Mouse (Mus musculus) kidney, embryonic 16.5 days (tissue): ENCODE results near the gene Cxcl5. TPM values are rescaled to one million over a fixed set of nuclear protein-coding genes. Genes with fewer than 3 reads are reported as not detected.
"Not testable (repeated sequence)": the region's sequence is repeated elsewhere in the genome, so short reads cannot be mapped to it uniquely, and the experiment has no call there.

Experiments used
- ATAC-seq: fragments of 200-750 bp; cut with Nextera tagmentation; 2 replicates; pipeline ENCODE4 v1.8.0; 2017; ENCODE audit warnings: moderate TSS enrichment; ENCODE audit not compliant: low FRiP score, low TSS enrichment
- H3K27ac ChIP-seq: fragments of 300-500 bp; sonication (generic); 2 replicates; pipeline ENCODE4 v1.5.1; 2014; ENCODE audit warnings: low read length
- H3K27me3 ChIP-seq: fragments of 300-500 bp; sonication (generic); 2 replicates; pipeline ENCODE4 v1.6.1; 2014; ENCODE audit warnings: low read length, control low read depth, mixed read lengths; ENCODE audit not compliant: insufficient read depth
- H3K36me3 ChIP-seq: fragments of 300-500 bp; sonication (generic); 2 replicates; pipeline ENCODE4 v1.6.1; 2014; ENCODE audit warnings: low read length, control low read depth, mixed read lengths; ENCODE audit not compliant: insufficient read depth
- H3K4me1 ChIP-seq: fragments of 300-500 bp; sonication (generic); 2 replicates; pipeline ENCODE4 v1.6.1; 2014; ENCODE audit warnings: low read length, control low read depth, mixed read lengths; ENCODE audit not compliant: insufficient read depth
- H3K4me2 ChIP-seq: fragments of 300-500 bp; sonication (generic); replicated peaks from 2 replicates; pipeline ENCODE4 v1.6.1; 2014; ENCODE audit warnings: low read depth, low read length
- H3K4me3 ChIP-seq: fragments of 300-500 bp; sonication (generic); 2 replicates; pipeline ENCODE4 v1.5.1; 2014; ENCODE audit warnings: mild to moderate bottlenecking, low read length
- H3K9ac ChIP-seq: fragments of 300-500 bp; sonication (generic); replicated peaks from 2 replicates; pipeline ENCODE4 v1.6.1; 2014; ENCODE audit warnings: low read length
- H3K9me3 ChIP-seq: fragments of 300-500 bp; sonication (generic); 2 replicates; pipeline ENCODE4 v1.6.1; 2016; ENCODE audit warnings: low read length, control low read depth
- WGBS: fragments of 180-500 bp; shearing (Covaris S2); extraction: QIAGEN DNeasy Blood & Tissue Kit; methylation state at CpG from one replicate; pipeline ENCODE4 v1.1.7; 2014; 5-methylcytosine and 5-hydroxymethylcytosine counted together
- polyA plus RNA-seq: library from polyadenylated mRNA; unstranded; fragments of >200 nt; fragmentation: Nextera tagmentation; extraction: Ambion mirVana; gene quantifications from 2 replicates; pipeline ENCODE4 v1.2.1, GENCODE M21; 2015

Cxcl5 gene
- polyA plus RNA-seq, 1 experiment from 2014 or later, result not detected

DNA sequence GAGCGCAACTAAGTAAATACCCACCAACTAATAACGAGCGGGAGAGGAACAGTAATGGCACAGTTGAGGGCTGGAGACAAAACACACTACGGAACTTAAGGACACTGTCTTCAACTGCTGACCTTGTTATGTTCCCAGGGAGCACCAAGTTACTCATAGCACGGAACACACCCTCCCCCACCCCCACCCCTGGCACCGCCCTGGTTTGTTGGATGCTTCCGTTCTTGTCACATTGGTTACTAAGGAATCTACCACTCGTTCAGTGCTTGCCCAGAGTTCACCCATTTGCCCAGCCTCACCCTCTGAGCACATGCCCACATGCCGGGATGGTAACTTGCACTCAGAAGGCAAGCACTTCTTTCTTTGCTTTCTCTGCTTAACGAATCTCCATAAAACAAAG is 18.5 kb downstream of the Cxcl5 start:
- Histone ChIP-seq H3K4me3 (no peak overlapping the region), H3K27me3 (no peaks in the 10 kb centered on the region; the same call in 1 of the 2 replicates), H3K9me3 (no peaks in the 10 kb centered on the region), H3K27ac (no peak overlapping the region), H3K9ac (no peak overlapping the region), H3K4me1 (no peaks in the 10 kb centered on the region), H3K4me2 (no peak overlapping the region), H3K36me3 (no peaks in the 10 kb centered on the region)
- WGBS, result 59% methylated on average over 10 of the region's 10 CpGs
- ATAC-seq, result no peak

DNA sequence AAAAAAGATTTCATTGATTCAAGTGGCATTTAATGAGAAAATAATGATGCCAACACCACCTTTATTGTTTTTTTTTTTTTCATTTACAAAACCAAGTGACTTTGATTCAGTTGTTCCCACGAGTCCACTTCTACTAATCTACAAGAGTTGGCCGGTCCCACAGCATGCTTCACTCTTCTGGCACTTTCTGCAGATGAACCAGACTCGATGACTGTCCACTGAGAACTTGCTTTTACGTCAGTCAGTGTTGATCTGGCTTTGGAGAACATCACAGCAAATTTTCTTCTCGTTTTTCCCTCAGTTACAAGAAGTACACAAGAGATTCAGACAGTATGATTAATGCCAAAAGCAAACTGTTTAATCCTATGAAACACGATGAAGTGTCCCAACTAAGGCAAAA is 19.7 kb downstream of the Cxcl5 start:
- H3K27ac ChIP-seq, result no peak overlapping the region
- no peak overlapping the region for H3K4me3 ChIP-seq
- no peaks in the 10 kb centered on the region; the same call in 1 of the 2 replicates for H3K27me3 ChIP-seq
- WGBS, result 77% methylated on average over 6 of the region's 6 CpGs
- H3K4me2 ChIP-seq, result no peak overlapping the region
- no peaks in the 10 kb centered on the region for H3K9me3 ChIP-seq
- no peaks in the 10 kb centered on the region for H3K36me3 ChIP-seq
- ATAC-seq, result no peak
- H3K4me1 ChIP-seq, result no peaks in the 10 kb centered on the region
- no peak overlapping the region for H3K9ac ChIP-seq

DNA sequence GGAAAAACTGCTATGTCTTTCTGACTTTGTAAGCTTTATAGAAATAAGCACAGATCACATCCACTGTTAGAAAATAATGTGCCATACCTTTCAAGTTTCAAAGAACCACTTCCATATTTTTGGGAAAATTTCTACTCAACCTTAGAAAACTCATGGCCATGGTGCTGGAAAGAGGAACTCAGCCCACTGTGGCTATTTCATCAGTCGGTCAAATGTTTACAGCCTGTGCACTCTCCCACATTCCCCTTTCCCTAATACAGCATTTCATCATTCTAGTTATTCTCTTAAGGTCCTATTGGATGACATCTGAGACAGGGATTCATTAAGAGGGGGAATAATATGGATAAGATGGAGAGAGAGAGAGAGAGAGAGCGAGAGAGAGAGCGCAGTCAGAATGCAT is 24.5 kb downstream of the Cxcl5 start:
- Histone ChIP-seq H3K4me3 (no peak overlapping the region), H3K36me3 (no peaks in the 10 kb centered on the region), H3K27ac (no peak overlapping the region), H3K4me2 (no peak overlapping the region), H3K27me3 (no peaks in the 10 kb centered on the region), H3K9ac (no peak overlapping the region), H3K4me1 (0 out of 2 replicates have a peak, but pooled peaks cover 4% of the 10 kb centered on the region), H3K9me3 (no peaks in the 10 kb centered on the region)
- no peak for ATAC-seq
- whole genome bisulfite sequencing, result 84% methylated on average over 3 of the region's 3 CpGs

- WGBS, result 21% methylated on average over 24 of the region's 26 CpGs
- H3K9me3 ChIP-seq, result no peaks in the 10 kb centered on the region
- H3K27ac ChIP-seq, result no peak within 1 kb of the TSS
- H3K27me3 ChIP-seq, result no peaks in the 10 kb centered on the region
- ATAC-seq, result peak; percentile 83
- peaks cover 18% of the 10 kb centered on the region for H3K4me1 ChIP-seq
- H3K4me3 ChIP-seq, result peak within 1 kb of the TSS; percentile 34
- no peaks in the 10 kb centered on the region for H3K36me3 ChIP-seq
- peak within 1 kb of the TSS; percentile 41 for H3K9ac ChIP-seq
- peak within 1 kb of the TSS; percentile 86 for H3K4me2 ChIP-seq
These were observed 26.8 kb downstream of the Cxcl5 start, which contains the start of gene Cxcl3 for GRCm38 (mm10) chr5:90785659-90786588. Gene Cxcl3 (plus strand): TSS chr5:90786103.

DNA sequence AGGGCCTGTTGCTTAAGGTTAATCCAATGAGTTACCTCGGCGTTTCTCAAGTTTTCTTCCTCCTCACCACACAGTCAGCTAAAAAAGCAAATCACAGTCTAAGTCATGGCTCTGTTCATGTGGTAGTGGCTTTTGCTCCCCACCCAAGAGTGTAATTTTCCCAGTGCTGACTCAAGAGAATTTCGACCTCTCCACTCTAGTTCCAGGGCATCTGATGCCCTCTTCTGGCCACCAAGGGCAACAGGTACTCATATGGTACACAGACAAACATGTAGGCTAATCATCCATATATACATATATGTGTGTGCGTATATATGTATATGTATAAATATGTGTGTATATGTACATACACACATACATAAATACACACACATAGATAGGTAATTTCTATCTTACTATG is 29.0 kb downstream of the Cxcl5 start:
- no peak overlapping the region for H3K27ac ChIP-seq
- 83% methylated on average over 4 of the region's 4 CpGs for WGBS
- H3K36me3 ChIP-seq, result no peaks in the 10 kb centered on the region
- no peak for ATAC-seq
- no peak overlapping the region for H3K4me2 ChIP-seq
- H3K4me1 ChIP-seq, result peaks cover 18% of the 10 kb centered on the region
- H3K27me3 ChIP-seq, result no peaks in the 10 kb centered on the region
- H3K9ac ChIP-seq, result no peak overlapping the region
- no peak overlapping the region for H3K4me3 ChIP-seq
- H3K9me3 ChIP-seq, result no peaks in the 10 kb centered on the region

GRCm38 (mm10) chr5:90789306-90790073 is 30.3 kb downstream of the Cxcl5 start:
- ATAC-seq, result peak; percentile 44; the same call in 1 of the 2 replicates
- no peak overlapping the region for H3K4me3 ChIP-seq
- peak overlapping the region; percentile 19 for H3K4me2 ChIP-seq
- 34% methylated on average over 11 of the region's 11 CpGs for WGBS
- peaks cover 18% of the 10 kb centered on the region for H3K4me1 ChIP-seq
- peak overlapping the region; percentile 70 for H3K27ac ChIP-seq
- H3K9ac ChIP-seq, result no peak overlapping the region
- H3K9me3 ChIP-seq, result no peaks in the 10 kb centered on the region
- H3K27me3 ChIP-seq, result no peaks in the 10 kb centered on the region
- no peaks in the 10 kb centered on the region for H3K36me3 ChIP-seq

- H3K9me3 ChIP-seq, result no peaks in the 10 kb centered on the region
- H3K4me1 ChIP-seq, result peaks cover 18% of the 10 kb centered on the region
- 9% methylated on average over 8 of the region's 8 CpGs for WGBS
- no peak overlapping the region for H3K4me3 ChIP-seq
- H3K27ac ChIP-seq, result peak overlapping the region; percentile 70; the same call in 1 of the 2 replicates
- ATAC-seq, result peak; percentile 75
- peak overlapping the region; percentile 19 for H3K4me2 ChIP-seq
- H3K9ac ChIP-seq, result no peak overlapping the region
- H3K27me3 ChIP-seq, result no peaks in the 10 kb centered on the region
- no peaks in the 10 kb centered on the region for H3K36me3 ChIP-seq
These were observed 30.9 kb downstream of the Cxcl5 start for GRCm38 (mm10) chr5:90790074-90790502.

- Histone ChIP-seq H3K9me3 (no peaks in the 10 kb centered on the region), H3K4me1 (peaks cover 13% of the 10 kb centered on the region), H3K4me2 (no peak within 1 kb of the TSS), H3K27me3 (no peaks in the 10 kb centered on the region), H3K27ac (no peak within 1 kb of the TSS), H3K4me3 (no peak within 1 kb of the TSS), H3K9ac (no peak within 1 kb of the TSS), H3K36me3 (no peaks in the 10 kb centered on the region)
- 60% methylated on average over 5 of the region's 5 CpGs for WGBS
- ATAC-seq, result no peak
These were observed 35.0 kb downstream of the Cxcl5 start, which contains the start of gene Cxcl15 for GRCm38 (mm10) chr5:90794195-90794625. Gene Cxcl15 (plus strand): TSS chr5:90794534.

- not testable (repeated sequence) for H3K36me3 ChIP-seq, ATAC-seq, H3K4me3 ChIP-seq, H3K4me1 ChIP-seq, H3K27ac ChIP-seq, H3K9me3 ChIP-seq, H3K9ac ChIP-seq, H3K4me2 ChIP-seq, H3K27me3 ChIP-seq
- 94% methylated on average over 2 of the region's 2 CpGs for WGBS
These were observed 36.2 kb downstream of the Cxcl5 start for GRCm38 (mm10) chr5:90795392-90795791.
